Mouse (Mus musculus): ENCODE data around the gene Nipsnap1.

The Nipsnap1 gene

DNA sequence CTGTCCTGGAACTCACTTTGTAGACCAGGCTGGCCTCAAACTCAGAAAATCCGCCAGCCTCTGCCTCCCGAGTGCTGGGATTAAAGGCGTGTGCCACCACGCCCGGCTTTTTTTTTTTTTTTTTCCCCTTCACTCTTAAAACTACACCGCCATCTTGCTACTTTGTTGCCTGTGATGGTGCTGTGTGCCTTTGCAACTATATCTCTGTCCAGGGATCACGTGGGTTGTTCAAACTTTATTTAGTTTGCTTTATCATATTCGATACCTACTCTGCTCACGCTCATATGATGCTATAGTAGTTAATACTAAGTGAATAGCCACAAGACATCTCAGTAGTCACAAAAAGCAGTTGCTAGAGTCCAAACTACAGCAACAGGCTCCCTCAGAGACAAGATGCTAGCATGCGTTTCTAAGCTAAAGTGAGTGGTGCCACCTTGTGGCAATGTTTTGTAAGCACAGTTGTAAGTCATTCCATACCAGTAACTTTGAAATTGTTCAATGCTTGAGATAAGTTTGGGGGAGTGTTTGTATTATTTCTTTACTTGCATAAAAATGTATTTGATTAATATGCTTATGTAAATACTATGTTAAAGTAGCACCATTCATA lies 8.0 kb upstream of the Nipsnap1 start:
- peak; percentile 58 for DNase-seq (ENCODE audit: low spot score)

DNA sequence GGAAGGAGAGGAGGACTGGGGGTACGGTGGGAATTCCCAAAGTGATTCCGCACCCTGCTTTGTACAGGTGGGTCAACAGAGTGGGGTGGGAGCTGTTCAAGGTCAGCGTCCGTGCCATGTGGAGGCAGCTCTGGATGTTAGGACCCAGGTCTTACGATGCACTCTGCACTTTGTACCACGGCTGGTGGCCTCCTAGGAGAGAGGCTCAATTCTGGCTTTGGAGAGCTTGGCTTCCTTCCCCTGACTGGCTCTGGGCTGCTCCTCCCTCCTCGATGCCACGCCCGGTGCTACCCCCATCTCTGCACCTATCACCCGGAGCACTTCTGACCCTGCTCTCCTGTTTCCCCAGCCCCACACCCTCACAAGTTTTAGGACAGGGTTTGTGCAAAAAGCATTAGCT lies 800 bp downstream of the Nipsnap1 start:
- DNase-seq (ENCODE audit: low spot score): no peak

DNA sequence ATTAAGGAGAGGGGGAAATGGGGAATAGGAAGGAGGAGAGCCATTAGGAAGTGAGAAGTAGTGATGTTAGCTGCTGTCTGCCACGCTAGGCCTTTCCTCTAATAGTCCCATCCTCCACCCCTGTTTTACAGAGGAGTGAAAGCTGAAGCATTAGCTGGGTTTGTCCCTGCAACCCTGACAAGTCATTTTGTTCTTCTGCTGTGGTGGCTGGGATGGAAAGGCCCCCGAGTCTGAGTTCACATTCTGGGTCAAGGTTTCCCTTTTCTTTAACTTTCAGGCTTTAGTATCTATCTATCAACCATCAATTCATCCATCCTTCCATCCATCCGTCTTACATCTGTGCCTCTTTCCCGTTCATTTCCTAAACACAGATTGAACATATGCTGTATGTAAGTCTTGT lies 7.3 kb downstream of the Nipsnap1 start:
- no peak for DNase-seq (ENCODE audit: low spot score)

DNA sequence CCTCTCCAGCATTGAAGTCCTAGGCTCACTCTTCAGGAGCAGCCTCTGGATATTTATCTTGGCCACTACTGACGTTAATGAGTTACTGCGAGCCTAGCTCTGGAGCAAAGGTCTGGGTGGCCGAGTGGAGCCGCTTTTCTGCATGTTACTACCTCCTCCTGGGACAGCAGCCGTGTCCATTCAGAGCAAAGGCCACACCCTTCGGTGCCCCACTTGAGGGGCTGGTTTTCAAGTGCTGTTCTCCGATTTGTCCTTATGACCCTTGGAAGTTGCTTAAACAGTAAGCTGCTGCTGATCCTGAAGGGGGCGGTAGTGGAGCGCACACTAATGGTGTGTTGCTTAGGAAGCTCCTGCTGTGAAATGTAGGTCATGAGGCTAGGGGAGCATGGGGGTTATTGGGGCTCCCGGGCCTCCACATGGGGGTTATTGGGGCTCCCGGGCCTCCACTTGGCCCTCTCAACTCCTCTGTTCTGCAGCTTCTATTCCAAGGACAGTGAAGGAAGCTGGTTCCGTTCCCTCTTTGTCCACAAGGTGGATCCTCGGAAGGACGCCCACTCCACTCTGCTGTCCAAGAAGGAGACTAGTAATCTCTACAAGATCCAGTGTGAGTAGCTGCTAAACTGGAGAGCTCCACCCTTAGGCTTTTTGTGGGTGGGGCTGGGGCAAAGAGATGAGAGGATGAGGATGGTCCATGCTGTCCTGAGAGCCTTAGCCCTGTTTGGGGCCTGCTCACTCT lies 9.3 kb downstream of the Nipsnap1 start:
- DNase-seq (ENCODE audit: low spot score): no peak

DNA sequence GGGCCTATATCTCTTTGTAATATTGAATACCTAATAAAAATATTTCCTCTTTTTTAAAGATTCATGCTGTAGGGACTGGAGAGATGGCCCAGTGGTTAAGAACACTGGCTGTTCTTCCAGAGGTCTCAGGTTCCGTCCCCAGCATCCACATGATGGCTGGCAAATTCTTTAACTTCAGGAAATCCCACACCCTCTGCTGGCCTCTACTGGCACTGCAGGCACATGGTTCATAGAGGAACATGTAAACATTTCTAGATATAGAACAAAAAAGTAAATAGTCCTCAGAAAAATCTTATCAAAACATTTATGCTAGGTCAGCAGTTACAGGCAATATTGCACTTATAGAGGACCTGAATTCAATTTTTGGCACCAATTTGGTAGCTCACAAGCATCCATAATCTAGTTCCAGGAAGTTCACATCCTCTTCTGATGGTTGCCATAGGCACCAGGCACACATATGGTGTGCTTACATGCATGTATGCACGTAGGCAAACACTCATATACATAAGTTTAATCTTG lies 11.7 kb downstream of the Nipsnap1 start:
- DNase-seq (ENCODE audit: low spot score): no peak

DNA sequence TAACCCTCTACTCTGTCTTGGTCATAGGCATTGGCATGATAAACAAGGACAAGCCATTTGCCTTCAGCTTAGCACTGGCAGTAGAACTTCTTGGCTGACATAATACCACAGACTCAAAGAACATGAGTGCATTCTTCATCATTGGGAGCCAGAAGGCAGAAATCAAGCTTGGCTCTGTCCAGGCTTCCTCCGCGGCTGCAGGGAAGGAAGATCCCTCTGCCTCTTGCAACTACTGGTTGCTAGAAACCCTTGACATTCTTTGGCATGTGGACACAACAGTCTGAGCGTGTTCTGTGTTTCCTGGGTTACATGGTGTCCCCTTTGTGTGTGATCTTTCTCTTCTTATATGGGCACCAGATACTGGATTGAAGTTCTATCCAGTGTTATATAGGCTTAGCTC lies 13.2 kb downstream of the Nipsnap1 start:
- no peak for DNase-seq (ENCODE audit: low spot score)

DNA sequence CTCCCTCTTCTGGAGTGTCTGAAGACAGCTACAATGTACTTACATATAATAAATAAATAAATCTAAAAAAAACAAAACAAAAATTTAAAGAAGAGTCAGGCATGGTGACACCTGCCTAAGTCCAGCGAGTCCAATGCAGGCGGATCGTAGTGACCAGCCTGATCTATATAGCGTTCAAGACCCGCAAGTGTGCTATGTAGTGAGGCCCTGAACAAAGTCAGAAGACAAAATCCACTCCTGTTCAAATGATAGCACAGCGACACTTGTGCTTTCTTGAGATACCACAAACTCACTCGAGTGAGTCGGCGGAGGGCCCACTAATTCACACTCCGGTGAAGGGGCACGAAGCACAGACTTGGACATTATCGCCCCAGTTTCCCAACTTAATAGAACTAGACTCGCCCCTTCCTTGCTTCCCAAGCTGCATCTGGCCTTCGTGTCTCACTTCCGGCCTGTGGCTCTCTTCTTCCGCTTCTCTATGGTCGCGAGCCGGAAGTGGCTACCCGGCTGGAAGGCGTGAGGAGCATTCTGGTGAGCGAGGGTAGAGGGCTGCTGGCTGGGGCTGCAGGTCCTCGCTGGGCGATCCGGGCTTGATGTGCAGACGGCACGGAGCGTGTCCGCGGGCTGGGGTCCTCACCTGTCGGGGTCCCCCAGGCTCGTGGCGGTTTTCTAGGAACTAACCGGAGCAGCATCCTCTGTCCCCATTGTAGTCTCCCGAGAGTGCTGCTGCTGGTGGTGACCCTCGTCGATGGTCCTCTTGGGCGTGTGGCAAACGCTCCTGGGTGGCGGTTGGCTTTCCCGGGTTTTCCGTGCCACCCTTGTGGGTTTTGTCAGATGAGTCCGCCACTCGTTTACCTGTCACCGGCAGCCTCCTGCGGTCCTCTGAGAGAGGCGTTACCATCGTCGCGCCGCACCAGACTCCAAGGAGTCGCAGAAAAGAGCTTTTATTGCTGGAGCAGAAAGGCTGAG lies 21.4 kb downstream of the Nipsnap1 start, which contains the start of gene Thoc5:
Thoc5 (plus strand) TSS at position 473 of the 969 bp plus-strand sequence.
- DNase-seq (ENCODE audit: low spot score): peak; percentile 46

DNA sequence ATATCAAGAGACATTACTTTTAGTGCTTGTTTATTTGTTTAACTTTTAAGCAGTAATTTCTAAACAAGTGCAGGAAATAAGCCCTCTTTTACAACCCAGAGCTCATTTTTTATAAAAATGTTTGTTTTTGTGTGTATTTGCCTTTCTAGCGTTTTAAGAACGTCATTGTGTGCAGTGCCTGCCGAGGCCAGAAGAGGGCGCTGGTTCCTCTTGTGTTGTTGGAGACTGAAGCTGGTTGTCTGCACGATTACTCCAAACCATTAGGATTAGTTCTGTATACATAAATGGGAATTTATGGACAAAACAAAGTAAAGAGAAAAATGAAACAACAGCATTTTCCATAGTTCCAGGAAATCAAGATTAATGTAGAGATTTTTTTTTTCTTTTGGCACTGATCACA lies 26.7 kb downstream of the Nipsnap1 start:
- no peak for DNase-seq (ENCODE audit: low spot score)

DNA sequence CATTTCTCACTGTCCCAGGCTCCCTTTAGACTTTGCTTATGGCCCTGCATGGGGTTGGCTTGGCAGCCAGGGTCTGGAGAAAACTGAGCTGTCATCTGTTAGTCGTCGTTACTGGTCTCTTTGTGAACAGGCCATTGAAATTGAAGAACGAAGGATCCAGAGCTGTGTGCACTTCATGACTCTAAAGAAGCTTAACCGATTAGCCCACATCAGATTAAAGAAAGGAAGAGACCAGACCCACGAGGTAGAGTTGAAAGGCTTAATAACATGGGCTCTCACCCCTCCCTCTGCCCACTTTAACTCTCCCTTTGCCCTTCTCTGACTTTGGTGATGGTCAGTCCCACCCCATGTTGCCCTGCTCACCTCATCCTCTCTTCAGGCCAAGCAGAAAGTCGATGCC lies 28.2 kb downstream of the Nipsnap1 start:
- DNase-seq (ENCODE audit: low spot score): no peak

DNA sequence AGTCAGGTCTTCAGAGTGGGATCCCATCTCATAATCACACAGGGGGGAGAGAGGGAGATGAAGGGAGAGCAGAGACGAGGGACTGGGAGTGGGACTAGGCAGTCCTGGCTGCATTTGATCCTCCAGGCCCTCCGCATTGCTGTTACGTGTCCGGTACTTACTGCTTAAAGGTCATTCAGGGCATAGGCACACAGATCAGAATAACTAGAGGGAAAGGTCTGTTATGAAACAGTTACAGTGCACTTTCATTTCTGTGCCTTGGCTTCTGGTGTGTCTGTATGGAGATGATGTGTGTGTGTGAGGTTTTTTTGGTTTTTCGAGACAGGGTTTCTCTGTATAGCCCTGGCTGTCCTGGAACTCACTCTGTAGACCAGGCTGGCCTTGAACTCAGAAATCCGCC lies 32.5 kb downstream of the Nipsnap1 start:
- DNase-seq (ENCODE audit: low spot score): no peak

DNA sequence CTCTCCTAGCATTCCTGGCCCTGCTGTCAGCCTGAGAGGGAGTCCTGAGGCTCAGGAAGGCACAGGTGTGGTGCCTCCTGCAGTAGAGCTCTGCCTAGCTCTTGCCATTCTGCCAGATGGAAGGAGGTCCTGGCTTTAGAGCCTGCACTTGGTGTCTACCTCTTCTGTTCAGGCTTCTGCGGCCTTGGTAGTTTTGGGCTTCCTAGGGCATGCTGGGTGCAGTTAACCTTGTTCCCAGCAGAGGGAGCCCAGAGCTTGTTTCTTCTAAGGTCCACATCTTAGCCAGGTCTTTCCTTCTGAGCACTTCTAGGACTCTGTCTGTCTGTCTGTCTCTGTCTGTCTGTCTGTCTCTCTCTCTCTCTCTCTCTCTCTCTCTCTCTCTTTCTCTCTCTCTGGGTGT lies 42.3 kb downstream of the Nipsnap1 start:
- peak; percentile 41 for DNase-seq (ENCODE audit: low spot score)

DNA sequence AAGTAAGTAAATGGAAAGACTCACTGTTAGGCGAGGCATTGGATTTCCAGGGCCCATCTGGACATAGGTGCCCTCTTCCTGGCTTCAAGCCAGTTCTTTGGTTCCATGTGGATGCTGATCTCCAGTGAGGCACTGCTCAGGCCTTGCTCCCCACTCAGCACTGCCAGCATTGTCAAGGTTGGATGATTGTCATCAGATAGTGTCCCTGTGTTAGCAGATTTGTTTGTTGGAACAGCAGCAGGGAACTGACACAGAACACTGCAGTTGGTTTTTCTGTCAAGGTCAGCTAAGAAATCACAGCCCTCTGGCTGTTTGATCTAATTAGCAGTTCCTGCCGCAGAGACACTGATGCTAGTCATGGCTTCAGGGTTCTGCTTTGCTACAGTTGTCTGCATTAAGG lies 47.5 kb downstream of the Nipsnap1 start:
- DNase-seq (ENCODE audit: low spot score): no peak

DNA sequence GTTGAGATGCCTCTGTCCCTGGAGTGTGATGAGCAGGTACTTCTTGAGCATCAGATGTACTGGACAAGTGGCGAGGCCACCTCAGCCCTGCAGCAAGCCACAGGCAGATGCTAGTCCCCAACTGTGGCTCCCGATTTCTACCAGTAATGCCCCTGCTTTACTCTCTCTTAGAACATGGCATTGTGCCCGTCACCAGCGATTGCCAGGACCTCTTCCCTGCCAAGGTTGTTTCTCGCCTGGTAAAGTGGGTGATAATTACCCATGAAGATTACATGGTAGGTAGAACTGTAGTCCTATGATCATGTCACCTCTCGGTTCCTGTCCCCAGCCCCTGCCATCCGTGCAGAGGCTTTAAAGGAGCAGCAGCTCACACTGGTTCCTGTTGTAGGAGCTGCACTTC lies 48.0 kb downstream of the Nipsnap1 start:
- no peak for DNase-seq (ENCODE audit: low spot score)

DNA sequence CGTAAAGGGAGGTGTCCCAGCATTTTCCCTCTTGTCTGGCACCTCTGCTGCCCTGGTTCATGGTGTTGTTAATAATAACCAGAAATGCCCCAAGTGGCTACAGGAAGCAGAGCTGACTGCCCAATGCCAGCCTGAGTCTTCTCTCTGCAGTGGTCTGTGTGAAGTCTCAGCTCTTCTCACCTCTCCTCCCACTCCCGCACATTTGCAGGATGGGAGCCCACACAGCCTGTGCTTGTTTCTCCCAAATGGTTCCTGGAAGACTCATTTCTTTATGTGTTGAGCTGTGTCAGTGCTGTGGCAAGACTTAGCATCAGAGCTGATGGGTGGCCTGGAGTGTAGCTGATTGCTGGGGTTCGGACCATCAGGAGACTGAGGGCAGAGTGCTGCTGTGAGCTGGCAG lies 53.5 kb downstream of the Nipsnap1 start:
- DNase-seq (ENCODE audit: low spot score): no peak

DNA sequence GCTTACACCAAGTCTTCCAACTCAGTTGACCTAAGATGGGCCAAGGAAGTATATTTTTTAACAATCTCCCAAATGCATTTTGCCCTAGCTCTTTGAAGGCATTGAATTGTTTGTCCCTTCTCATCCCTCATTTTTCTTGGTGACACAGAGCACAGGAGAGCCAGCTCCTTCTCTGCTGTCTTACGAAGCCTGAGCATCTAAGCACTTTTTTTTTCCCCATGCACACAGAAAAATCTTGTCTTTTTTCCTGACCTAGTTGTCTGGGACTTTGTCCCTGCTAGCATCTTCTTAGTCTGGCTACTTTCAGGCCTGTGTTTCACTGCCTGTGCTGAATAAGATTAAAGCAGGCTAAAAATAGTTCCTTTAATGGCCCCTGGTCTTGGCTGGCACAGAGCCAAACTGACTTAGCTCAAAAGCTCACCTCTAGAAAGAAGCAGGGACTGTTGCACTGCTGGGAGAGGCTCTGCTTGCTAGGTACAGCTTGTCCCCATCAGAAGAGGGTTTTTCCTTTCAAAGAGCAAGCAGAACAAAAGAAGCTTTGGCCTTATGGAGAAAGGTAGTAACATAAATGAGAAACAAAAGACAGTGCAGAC lies 57.4 kb downstream of the Nipsnap1 start:
- DNase-seq (ENCODE audit: low spot score): no peak

DNA sequence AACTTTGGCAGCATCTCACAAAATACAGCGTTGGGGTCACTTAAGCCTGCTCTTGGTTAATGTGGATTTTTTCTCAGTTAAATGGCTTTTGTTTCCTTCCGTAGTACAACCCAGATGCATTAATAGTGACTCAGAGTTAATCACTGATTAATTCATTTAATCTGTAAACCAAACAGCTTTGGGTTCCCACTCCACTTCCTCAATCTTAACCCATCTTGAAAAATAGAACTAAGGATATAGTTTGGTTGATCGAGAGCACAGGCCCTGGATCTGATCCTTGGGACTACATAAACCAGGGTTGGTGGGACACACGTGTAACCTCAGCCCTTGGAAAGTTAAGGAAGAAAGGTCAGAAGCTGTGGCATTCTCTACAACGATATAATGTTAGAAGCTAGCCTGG lies 62.5 kb downstream of the Nipsnap1 start:
- no peak for DNase-seq (ENCODE audit: low spot score)

Data from ovary, postnatal 14 days (tissue).